Mouse (Mus musculus) forebrain, embryonic 14.5 days (tissue): ENCODE data around the gene Slc39a3. TPM values are rescaled to one million over a fixed set of nuclear protein-coding genes. Genes with fewer than 3 reads are reported as not detected.

Experiments
- ATAC-seq: fragments of 200-750 bp; cut with Nextera tagmentation; 2 replicates; pipeline ENCODE4 v1.8.0; 2017; ENCODE audit warnings: mild to moderate bottlenecking, moderate library complexity
- DNase-seq: peaks from one replicate; pipeline ENCODE4 v3.0.0-alpha.2; 2015; ENCODE audit warnings: low spot score
- H3K27ac ChIP-seq: fragments of 300-500 bp; sonication (generic); 2 replicates; pipeline ENCODE4 v1.5.1; 2014; ENCODE audit warnings: low read depth, mild to moderate bottlenecking, control low read depth, low read length, moderate library complexity
- H3K27me3 ChIP-seq: fragments of 300-500 bp; sonication (generic); replicated peaks from 2 replicates; pipeline ENCODE4 v1.6.1; 2014; ENCODE audit warnings: low read length, control low read depth, mixed read lengths; ENCODE audit not compliant: control insufficient read depth, insufficient read depth
- H3K36me3 ChIP-seq: fragments of 300-500 bp; sonication (generic); 2 replicates; pipeline ENCODE4 v1.6.1; 2014; ENCODE audit warnings: low read length, control low read depth; ENCODE audit not compliant: control insufficient read depth, insufficient read depth
- H3K4me1 ChIP-seq: fragments of 300-500 bp; sonication (generic); 2 replicates; pipeline ENCODE4 v1.6.1; 2014; ENCODE audit warnings: antibody characterized with exemption, low read length, control low read depth; ENCODE audit not compliant: control insufficient read depth, insufficient read depth
- H3K4me2 ChIP-seq: fragments of 300-500 bp; sonication (generic); 2 replicates; pipeline ENCODE4 v1.6.1; 2014; ENCODE audit warnings: mild to moderate bottlenecking, control low read depth, low read length
- H3K4me3 ChIP-seq: fragments of 300-500 bp; sonication (generic); 2 replicates; pipeline ENCODE4 v1.5.1; 2014; ENCODE audit warnings: low read depth, low read length, control low read depth
- H3K9ac ChIP-seq: fragments of 300-500 bp; sonication (generic); 2 replicates; pipeline ENCODE4 v1.6.1; 2014; ENCODE audit warnings: mild to moderate bottlenecking, low read length, control low read depth, moderate library complexity
- H3K9me3 ChIP-seq: fragments of 300-500 bp; sonication (generic); replicated peaks from 2 replicates; pipeline ENCODE4 v1.6.1; 2016; ENCODE audit warnings: low read length, control low read depth, mixed read lengths; ENCODE audit not compliant: control insufficient read depth
- WGBS: fragments of 180-500 bp; shearing (Covaris S2); extraction: QIAGEN DNeasy Blood & Tissue Kit; methylation state at CpG from one replicate; pipeline ENCODE4 v1.1.7; 2014; 5-methylcytosine and 5-hydroxymethylcytosine counted together
- polyA plus RNA-seq: library from polyadenylated mRNA; unstranded; fragments of >200 nt; fragmentation: Nextera tagmentation; extraction: Ambion mirVana; gene quantifications from 2 replicates; pipeline ENCODE4 v1.2.1, GENCODE M21; 2014

The Slc39a3 gene
- polyA plus RNA-seq, 1 experiment from 2014 or later, result 20.7 TPM

DNA sequence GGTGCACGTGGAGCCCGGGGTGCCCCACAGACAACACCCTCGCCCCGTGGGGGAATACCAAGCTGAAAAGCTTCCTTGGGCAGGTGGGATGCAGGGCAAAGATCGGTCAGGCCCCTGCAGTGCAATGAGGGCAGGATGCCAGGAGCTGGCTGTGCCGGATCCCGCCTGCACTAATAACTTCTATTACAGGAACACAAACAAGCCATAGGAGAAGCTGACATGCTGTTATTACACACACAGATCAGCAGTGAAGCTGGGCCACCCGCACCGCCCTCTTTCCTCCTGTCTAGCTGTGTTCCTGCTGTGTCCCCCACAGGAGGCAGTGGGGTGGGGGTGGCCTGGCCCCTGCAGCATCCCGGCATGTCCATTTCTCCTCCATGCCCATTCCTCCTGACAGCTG lies 8.2 kb downstream of the Slc39a3 start:
- H3K9me3 ChIP-seq, result no peaks in the 10 kb centered on the region
- peaks cover 38% of the 10 kb centered on the region for H3K36me3 ChIP-seq
- no peaks in the 10 kb centered on the region; the same call in 1 of the 2 replicates for H3K27me3 ChIP-seq
- WGBS, result 57% methylated on average over 10 of the region's 10 CpGs
- ATAC-seq (no peak), DNase-seq (no peak)
- H3K9ac ChIP-seq, result no peak overlapping the region
- H3K4me2 ChIP-seq, result no peak overlapping the region
- no peak overlapping the region for H3K4me3 ChIP-seq
- H3K4me1 ChIP-seq, result 0 out of 2 replicates have a peak, but pooled peaks cover 8% of the 10 kb centered on the region
- no peak overlapping the region for H3K27ac ChIP-seq

DNA sequence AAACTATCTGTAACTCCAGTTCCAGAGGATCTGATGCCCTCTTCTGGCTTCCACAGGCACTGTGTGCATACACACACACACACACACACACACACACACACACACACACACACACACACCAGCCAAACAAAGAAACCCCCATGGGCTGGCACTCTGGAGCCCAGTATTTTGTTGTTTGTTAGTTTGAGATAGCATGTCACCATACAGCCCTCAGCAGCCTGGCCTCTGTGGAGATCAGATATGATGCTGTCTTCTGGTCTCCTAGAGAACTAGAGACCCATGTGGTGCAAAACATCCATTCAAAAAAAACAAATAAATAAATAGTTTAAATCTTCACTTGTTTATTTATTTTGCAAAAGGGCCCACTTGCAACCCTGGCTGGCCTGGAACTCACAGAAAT lies 9.0 kb downstream of the Slc39a3 start:
- H3K27me3 ChIP-seq, result no peaks in the 10 kb centered on the region; the same call in 1 of the 2 replicates
- H3K4me3 ChIP-seq, result no peak overlapping the region
- no peak overlapping the region for H3K4me2 ChIP-seq
- ATAC-seq (no peak), DNase-seq (no peak)
- no peak overlapping the region for H3K9ac ChIP-seq
- H3K4me1 ChIP-seq, result 0 out of 2 replicates have a peak, but pooled peaks cover 8% of the 10 kb centered on the region
- H3K36me3 ChIP-seq, result peaks cover 34% of the 10 kb centered on the region
- no peak overlapping the region for H3K27ac ChIP-seq
- H3K9me3 ChIP-seq, result no peaks in the 10 kb centered on the region

DNA sequence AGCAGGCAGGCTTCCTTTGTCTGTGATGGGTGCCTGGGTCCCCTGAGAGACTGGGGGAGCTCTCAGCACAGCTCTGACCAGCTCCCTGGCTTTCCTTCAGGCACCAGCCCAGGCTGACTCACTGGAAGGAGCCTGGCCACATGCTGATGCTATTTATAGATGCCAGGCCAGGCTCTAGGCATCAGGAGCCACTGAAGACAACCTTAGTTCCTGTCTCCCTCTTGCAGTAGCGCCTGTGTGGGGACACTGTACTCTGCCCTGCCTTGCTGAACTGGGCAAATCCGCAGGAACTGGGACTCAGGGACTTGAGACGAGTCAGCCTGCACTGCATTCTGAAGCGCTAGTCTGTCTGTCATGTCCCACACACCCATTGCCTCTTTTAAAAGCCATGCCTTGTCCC lies 9.9 kb downstream of the Slc39a3 start:
- 0 out of 2 replicates have a peak, but pooled peaks cover 8% of the 10 kb centered on the region for H3K4me1 ChIP-seq
- H3K9ac ChIP-seq, result no peak overlapping the region
- WGBS, result 79% methylated on average over 4 of the region's 4 CpGs
- H3K9me3 ChIP-seq, result no peaks in the 10 kb centered on the region
- no peaks in the 10 kb centered on the region; the same call in 1 of the 2 replicates for H3K27me3 ChIP-seq
- H3K4me2 ChIP-seq, result no peak overlapping the region
- DNase-seq (no peak), ATAC-seq (no peak)
- H3K36me3 ChIP-seq, result peaks cover 25% of the 10 kb centered on the region
- H3K27ac ChIP-seq, result no peak overlapping the region
- H3K4me3 ChIP-seq, result no peak overlapping the region

DNA sequence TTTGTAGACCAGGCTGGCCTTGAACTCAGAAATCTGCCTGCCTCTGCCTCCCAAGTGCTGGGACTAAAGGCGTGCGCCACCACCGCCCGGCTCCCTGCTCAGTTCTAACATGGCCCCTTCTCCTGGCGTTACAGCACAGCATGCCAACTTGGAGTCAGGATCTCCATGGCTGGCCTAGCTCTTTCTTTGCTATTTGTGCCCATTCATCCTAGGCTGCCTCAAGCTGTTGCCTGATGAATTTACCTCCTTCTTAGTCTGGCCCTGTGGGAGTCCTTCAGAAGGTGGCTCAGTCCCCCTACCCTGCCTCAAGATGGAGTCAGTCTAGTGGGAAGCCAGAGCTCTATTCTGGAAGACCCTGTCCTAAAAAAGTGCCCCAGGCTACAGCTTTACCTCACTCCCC lies 10.4 kb downstream of the Slc39a3 start:
- Histone ChIP-seq H3K9me3 (no peaks in the 10 kb centered on the region), H3K36me3 (peaks cover 21% of the 10 kb centered on the region), H3K4me2 (no peak overlapping the region), H3K4me3 (no peak overlapping the region), H3K27ac (no peak overlapping the region), H3K27me3 (no peaks in the 10 kb centered on the region; the same call in 1 of the 2 replicates), H3K9ac (no peak overlapping the region), H3K4me1 (0 out of 2 replicates have a peak, but pooled peaks cover 8% of the 10 kb centered on the region)
- ATAC-seq, result no peak
- DNase-seq, result no peak
- 89% methylated on average over 5 of the region's 5 CpGs for WGBS

DNA sequence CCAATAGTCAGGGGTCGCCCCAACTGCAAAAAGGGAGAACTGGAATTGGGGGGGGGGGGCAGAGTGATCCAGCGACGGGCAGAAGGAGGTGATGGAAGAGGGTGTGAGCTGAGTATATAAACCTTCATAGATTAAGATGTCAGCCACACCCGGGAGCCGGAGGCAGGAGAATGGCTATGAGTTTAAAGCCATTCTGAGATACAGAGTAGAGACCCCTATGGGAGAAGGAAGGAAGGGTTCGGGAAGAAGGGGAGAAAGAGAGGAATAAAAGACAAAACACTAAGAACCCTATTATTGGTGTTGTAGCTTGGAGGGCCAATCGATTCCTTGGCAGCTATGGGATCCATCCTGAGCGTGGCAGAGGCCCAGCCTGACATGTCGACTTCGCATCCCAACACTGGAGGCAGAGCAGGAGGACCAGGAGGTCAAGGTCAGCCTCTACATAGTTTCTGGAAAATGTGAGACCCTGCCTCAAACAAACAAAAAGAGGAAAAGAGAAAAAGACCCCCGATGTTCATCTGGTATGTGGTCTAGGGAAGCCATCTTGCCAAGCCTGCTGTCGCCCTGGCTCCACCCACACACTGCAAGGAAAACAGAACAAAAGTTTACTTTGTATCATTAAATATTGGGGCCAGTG lies 11.5 kb downstream of the Slc39a3 start, which contains the start of gene Diras1:
Gene Diras1, minus strand, starts transcription at position 24 of the 637 bp plus-strand sequence.
- Histone ChIP-seq H3K4me2 (peak within 1 kb of the TSS; percentile 72), H3K36me3 (peaks cover 12% of the 10 kb centered on the region), H3K9ac (peak within 1 kb of the TSS; percentile 67), H3K4me1 (0 out of 2 replicates have a peak, but pooled peaks cover 8% of the 10 kb centered on the region), H3K9me3 (no peaks in the 10 kb centered on the region), H3K4me3 (peak within 1 kb of the TSS; percentile 44), H3K27me3 (no peaks in the 10 kb centered on the region; the same call in 1 of the 2 replicates), H3K27ac (no peak within 1 kb of the TSS)
- no peak for DNase-seq
- 43% methylated on average over 12 of the region's 12 CpGs for WGBS
- ATAC-seq, result no peak; the same call in 1 of the 2 replicates

DNA sequence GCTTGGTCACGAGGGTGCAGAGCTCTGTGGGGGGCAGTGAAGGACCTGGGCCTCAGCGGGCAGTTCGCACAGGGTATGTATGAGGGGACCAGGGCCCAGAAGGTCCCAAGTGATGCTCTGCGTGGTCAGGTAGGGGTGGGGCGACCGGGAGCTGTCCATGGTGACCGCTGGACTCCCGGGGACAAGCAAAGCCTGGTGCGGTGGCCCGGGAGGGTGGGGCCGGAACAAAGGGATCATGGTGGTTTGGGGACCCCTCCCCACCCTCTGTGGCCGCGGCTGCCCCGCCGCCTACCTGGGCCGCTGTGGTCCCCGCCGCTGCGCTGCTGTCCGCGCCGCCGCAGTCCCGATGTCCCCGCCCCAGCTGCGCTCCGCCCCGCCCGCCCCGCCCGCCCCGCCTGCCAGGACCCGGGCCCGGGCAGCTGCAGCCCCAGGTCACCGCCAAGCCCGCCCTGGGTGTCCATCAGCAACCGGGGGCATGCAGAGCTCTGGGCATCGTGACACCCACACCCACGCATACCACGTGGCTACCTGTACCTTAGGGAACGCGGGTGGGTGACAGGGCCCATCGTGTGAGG lies 12.1 kb downstream of the Slc39a3 start:
- Histone ChIP-seq H3K4me1 (0 out of 2 replicates have a peak, but pooled peaks cover 8% of the 10 kb centered on the region), H3K4me2 (peak overlapping the region; percentile 72), H3K9ac (peak overlapping the region; percentile 67), H3K9me3 (no peaks in the 10 kb centered on the region), H3K27me3 (no peaks in the 10 kb centered on the region; the same call in 1 of the 2 replicates), H3K27ac (no peak overlapping the region), H3K36me3 (peaks cover 6% of the 10 kb centered on the region), H3K4me3 (peak overlapping the region; percentile 44)
- DNase-seq (no peak), ATAC-seq (peak; percentile 68)
- 2% methylated on average over 21 of the region's 43 CpGs for WGBS

DNA sequence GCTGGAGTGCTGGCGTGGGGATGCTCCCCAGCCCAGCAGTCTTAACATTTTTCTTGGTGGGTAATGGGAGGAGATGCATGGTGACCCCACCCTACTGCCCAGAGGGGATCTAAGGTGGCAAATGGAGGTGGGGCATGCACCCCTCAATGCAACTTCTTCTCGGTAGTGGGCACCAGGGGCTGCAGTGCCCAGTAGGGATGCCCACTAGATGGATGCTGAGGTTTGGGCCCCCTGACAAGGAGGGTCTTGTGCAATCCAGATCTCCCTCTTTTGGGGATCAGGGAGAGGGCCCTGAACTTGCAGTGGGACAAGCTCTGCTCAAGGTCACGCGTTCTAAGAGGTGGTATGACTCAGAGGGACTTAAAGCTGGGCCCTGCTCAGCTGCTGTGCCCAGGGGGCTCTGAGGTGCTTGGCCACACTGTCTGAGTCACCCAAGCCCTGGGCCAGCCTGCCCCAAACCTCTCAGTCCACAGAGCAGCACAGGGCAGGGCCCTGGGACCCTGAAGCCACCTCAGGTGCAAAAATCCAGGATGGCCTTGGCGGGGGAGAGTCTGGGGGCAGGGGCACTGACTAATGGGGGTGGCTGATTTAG lies 12.8 kb downstream of the Slc39a3 start:
- 0 out of 2 replicates have a peak, but pooled peaks cover 8% of the 10 kb centered on the region for H3K4me1 ChIP-seq
- H3K27me3 ChIP-seq, result no peaks in the 10 kb centered on the region; the same call in 1 of the 2 replicates
- no peaks in the 10 kb centered on the region for H3K36me3 ChIP-seq
- WGBS, result 73% methylated on average over 5 of the region's 5 CpGs
- no peak overlapping the region for H3K27ac ChIP-seq
- H3K9me3 ChIP-seq, result no peaks in the 10 kb centered on the region
- peak overlapping the region; percentile 72 for H3K4me2 ChIP-seq
- DNase-seq (no peak), ATAC-seq (no peak)
- peak overlapping the region; percentile 67 for H3K9ac ChIP-seq
- peak overlapping the region; percentile 44 for H3K4me3 ChIP-seq

DNA sequence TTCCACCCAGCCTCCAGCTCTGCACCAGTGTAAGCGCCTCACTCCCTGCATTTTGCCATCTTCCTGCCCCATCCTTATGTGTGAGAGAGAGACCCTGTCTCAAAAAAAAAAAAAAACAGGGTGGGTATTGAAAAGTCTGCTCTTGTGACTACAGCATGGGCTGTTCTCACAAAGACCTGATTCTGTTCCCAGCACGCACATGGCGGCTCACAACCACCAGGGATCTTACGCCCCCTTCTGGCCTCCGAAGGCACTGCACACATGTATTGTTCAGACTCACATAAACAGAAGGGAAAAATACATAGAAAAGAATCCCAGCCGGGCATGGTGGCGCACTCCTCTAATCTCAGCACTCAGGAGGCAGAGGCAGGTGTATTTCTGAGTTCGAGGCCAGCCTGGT lies 14.5 kb downstream of the Slc39a3 start:
- no peak overlapping the region for H3K4me3 ChIP-seq
- H3K4me2 ChIP-seq, result no peak overlapping the region
- H3K27me3 ChIP-seq, result no peaks in the 10 kb centered on the region; the same call in 1 of the 2 replicates
- no peak for ATAC-seq
- H3K9me3 ChIP-seq, result no peaks in the 10 kb centered on the region
- no peaks in the 10 kb centered on the region for H3K36me3 ChIP-seq
- H3K4me1 ChIP-seq, result 0 out of 2 replicates have a peak, but pooled peaks cover 8% of the 10 kb centered on the region
- H3K27ac ChIP-seq, result no peak overlapping the region
- WGBS, result 71% methylated on average over 8 of the region's 8 CpGs
- no peak for DNase-seq
- H3K9ac ChIP-seq, result no peak overlapping the region
